Mouse (Mus musculus) megakaryocyte, embryonic 14.5 days (primary cell): ENCODE measurements around the gene Ift22.

Source experiments
- FLI1 ChIP-seq: IDR thresholded peaks from 2 replicates; pipeline ENCODE4 v1.6.1; 2012; ENCODE audit warnings: low read length, inconsistent platforms, mixed read lengths
- GATA1 ChIP-seq: IDR thresholded peaks from 3 replicates; pipeline ENCODE4 v1.6.1; 2012; ENCODE audit warnings: mixed read lengths, low read length, inconsistent platforms, borderline replicate concordance

- TF ChIP-seq GATA1, result no peak
- no peak for TF ChIP-seq FLI1
Measured at GRCm38 (mm10) chr5:136863961-136864674, 43.8 kb upstream of the Ift22 start.
